Mouse (Mus musculus): ENCODE results near the gene Ssh3. TPM values are rescaled to one million over a fixed set of nuclear protein-coding genes. Genes with fewer than 3 reads are reported as not detected.

The Ssh3 gene
- polyA plus RNA-seq, 1 experiment: 0.17 TPM

DNA sequence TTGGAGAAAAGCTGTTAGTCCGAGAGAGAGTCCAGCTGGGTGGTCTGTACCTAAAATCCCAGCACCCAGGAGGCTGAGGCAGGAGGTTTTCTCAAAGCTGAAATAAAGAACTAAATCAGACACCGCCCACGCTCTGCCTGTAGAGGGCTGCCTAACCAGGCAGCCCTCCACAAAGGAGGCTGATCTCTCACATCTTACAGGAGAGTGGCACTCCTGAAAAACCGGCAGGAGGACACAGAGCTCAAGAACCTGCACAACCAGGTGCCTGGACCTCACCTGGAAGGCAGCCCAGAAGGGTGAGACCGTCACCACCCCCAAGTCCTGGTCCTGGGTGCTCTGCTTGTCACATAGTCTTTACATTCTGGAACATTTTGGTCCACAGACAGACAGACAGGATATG is 28.9 kb upstream of the Ssh3 start:
- H3K4me2 ChIP-seq (ENCODE audit: low read depth): no peak overlapping the region

GRCm38 (mm10) chr19:4296611-4297010 is 27.6 kb upstream of the Ssh3 start:
- peaks cover 39% of the 10 kb centered on the region for H3K79me2 ChIP-seq (ENCODE audit: control insufficient read depth, insufficient read depth)
- peaks cover 9% of the 10 kb centered on the region for H3K36me3 ChIP-seq (ENCODE audit: control insufficient read depth, insufficient read depth)
- H3K4me3 ChIP-seq: no peak overlapping the region
- TF ChIP-seq TCF12 (IDR thresholded peaks at IDR 0.05; ENCODE audit: insufficient read depth, poor library complexity, severe bottlenecking) (no peak), TCF3 (IDR thresholded peaks at IDR 0.05; ENCODE audit: insufficient read length, low read depth) (no peak), POLR2AphosphoS2 (IDR thresholded peaks at IDR 0.05; ENCODE audit: insufficient read length, low read depth) (no peak), USF1 (IDR thresholded peaks at IDR 0.05; ENCODE audit: low read depth) (no peak), SRF (IDR thresholded peaks at IDR 0.05; ENCODE audit: control insufficient read depth, insufficient read length, low read depth) (no peak), REST (IDR thresholded peaks at IDR 0.05; ENCODE audit: insufficient read depth, insufficient read length) (no peak)
- H3K27me3 ChIP-seq (ENCODE audit: control insufficient read depth, insufficient read depth, insufficient read length): no peaks in the 10 kb centered on the region
- no peak overlapping the region for H3ac ChIP-seq (ENCODE audit: control insufficient read depth, insufficient read length)
- H3K4me2 ChIP-seq (ENCODE audit: low read depth): no peak overlapping the region

More for the DNA sequence above, 28.9 kb upstream of the Ssh3 start:
- H3K36me3 ChIP-seq (ENCODE audit: control insufficient read depth, insufficient read depth): no peaks in the 10 kb centered on the region
- no peak overlapping the region for H3K4me3 ChIP-seq
- no peaks in the 10 kb centered on the region for H3K27me3 ChIP-seq (ENCODE audit: control insufficient read depth, insufficient read depth, insufficient read length)
- H3K79me2 ChIP-seq (ENCODE audit: control insufficient read depth, insufficient read depth): peaks cover 52% of the 10 kb centered on the region
- no peak overlapping the region for H3ac ChIP-seq (ENCODE audit: control insufficient read depth, insufficient read length)
- TF ChIP-seq TCF3 (IDR thresholded peaks at IDR 0.05; ENCODE audit: insufficient read length, low read depth) (no peak), POLR2A (IDR thresholded peaks at IDR 0.05; ENCODE audit: insufficient read length, low read depth) (no peak), TCF12 (IDR thresholded peaks at IDR 0.05; ENCODE audit: insufficient read depth, poor library complexity, severe bottlenecking) (no peak), POLR2AphosphoS2 (IDR thresholded peaks at IDR 0.05; ENCODE audit: insufficient read length, low read depth) (no peak), SRF (IDR thresholded peaks at IDR 0.05; ENCODE audit: control insufficient read depth, insufficient read length, low read depth) (no peak), E2F4 (IDR thresholded peaks at IDR 0.05; ENCODE audit: insufficient read depth) (no peak), MYOD1 (IDR thresholded peaks at IDR 0.05; ENCODE audit: control insufficient read depth in 1 of 3, insufficient read length in 2 of 3, low read depth in 2 of 3) (no peak)

DNA sequence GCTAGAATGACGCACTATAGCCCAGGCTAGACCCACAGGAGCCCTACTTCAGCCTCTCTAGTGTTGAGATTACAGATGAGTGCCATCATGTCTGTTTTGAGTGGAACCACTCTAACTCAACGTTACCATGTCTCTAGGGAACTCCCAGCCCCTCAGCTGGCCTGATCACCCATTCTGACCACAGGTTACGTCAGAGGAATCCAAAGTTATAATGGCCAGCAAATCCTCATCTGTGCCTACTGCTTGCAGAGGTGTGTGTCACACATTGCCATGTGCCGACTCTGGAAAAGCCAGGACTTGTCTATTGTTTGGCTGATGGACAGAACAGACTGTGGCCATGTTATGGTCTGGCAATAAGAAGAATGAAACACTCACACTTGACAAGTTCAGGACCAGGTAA is 26.4 kb upstream of the Ssh3 start:
- H3K36me3 ChIP-seq (ENCODE audit: control insufficient read depth, insufficient read depth): peaks cover 12% of the 10 kb centered on the region
- TF ChIP-seq REST (IDR thresholded peaks at IDR 0.05; ENCODE audit: insufficient read depth, insufficient read length) (no peak), CEBPB (IDR thresholded peaks at IDR 0.05; ENCODE audit: insufficient read depth, poor library complexity, severe bottlenecking) (no peak), SRF (IDR thresholded peaks at IDR 0.05; ENCODE audit: control insufficient read depth, insufficient read length, low read depth) (no peak), MAX (IDR thresholded peaks at IDR 0.05; ENCODE audit: low read depth) (no peak), TCF3 (IDR thresholded peaks at IDR 0.05; ENCODE audit: insufficient read length, low read depth) (no peak), TCF12 (IDR thresholded peaks at IDR 0.05; ENCODE audit: insufficient read depth, poor library complexity, severe bottlenecking) (no peak), MYOG (IDR thresholded peaks at IDR 0.05; ENCODE audit: control insufficient read depth in 1 of 3, insufficient read depth in 1 of 3, insufficient read length in 2 of 3, low read depth in 2 of 3) (no peak), E2F4 (IDR thresholded peaks at IDR 0.05; ENCODE audit: insufficient read depth) (no peak), MYOD1 (IDR thresholded peaks at IDR 0.05; ENCODE audit: control insufficient read depth in 1 of 3, insufficient read length in 2 of 3, low read depth in 2 of 3) (no peak), USF1 (IDR thresholded peaks at IDR 0.05; ENCODE audit: low read depth) (no peak), POLR2AphosphoS2 (IDR thresholded peaks at IDR 0.05; ENCODE audit: insufficient read length, low read depth) (no peak)
- H3K4me2 ChIP-seq (ENCODE audit: low read depth): no peak overlapping the region
- no peak overlapping the region for H3K4me3 ChIP-seq
- H3K27me3 ChIP-seq (ENCODE audit: control insufficient read depth, insufficient read depth, insufficient read length): no peaks in the 10 kb centered on the region
- no peak overlapping the region for H3ac ChIP-seq (ENCODE audit: control insufficient read depth, insufficient read length)
- H3K79me2 ChIP-seq (ENCODE audit: control insufficient read depth, insufficient read depth): peaks cover 30% of the 10 kb centered on the region

GRCm38 (mm10) chr19:4294381-4295097 is 25.6 kb upstream of the Ssh3 start:
- no peaks in the 10 kb centered on the region for H3K27me3 ChIP-seq (ENCODE audit: control insufficient read depth, insufficient read depth, insufficient read length)
- peaks cover 30% of the 10 kb centered on the region for H3K79me2 ChIP-seq (ENCODE audit: control insufficient read depth, insufficient read depth)
- no peak for TF ChIP-seq MYOG (IDR thresholded peaks at IDR 0.05; ENCODE audit: control insufficient read depth in 1 of 3, insufficient read depth in 1 of 3, insufficient read length in 2 of 3, low read depth in 2 of 3)
- TF ChIP-seq CEBPB (IDR thresholded peaks at IDR 0.05; ENCODE audit: insufficient read depth, poor library complexity, severe bottlenecking): no peak
- no peak for TF ChIP-seq POLR2AphosphoS2 (IDR thresholded peaks at IDR 0.05; ENCODE audit: insufficient read length, low read depth)
- TF ChIP-seq E2F4 (IDR thresholded peaks at IDR 0.05; ENCODE audit: insufficient read depth): no peak
- TF ChIP-seq TCF3 (IDR thresholded peaks at IDR 0.05; ENCODE audit: insufficient read length, low read depth): no peak
- TF ChIP-seq SRF (IDR thresholded peaks at IDR 0.05; ENCODE audit: control insufficient read depth, insufficient read length, low read depth): no peak
- no peak for TF ChIP-seq MYOD1 (IDR thresholded peaks at IDR 0.05; ENCODE audit: control insufficient read depth in 1 of 3, insufficient read length in 2 of 3, low read depth in 2 of 3)
- TF ChIP-seq REST (IDR thresholded peaks at IDR 0.05; ENCODE audit: insufficient read depth, insufficient read length): no peak
- no peak for TF ChIP-seq POLR2A (IDR thresholded peaks at IDR 0.05; ENCODE audit: insufficient read length, low read depth)
- no peak for TF ChIP-seq TCF12 (IDR thresholded peaks at IDR 0.05; ENCODE audit: insufficient read depth, poor library complexity, severe bottlenecking)
- TF ChIP-seq MAX (IDR thresholded peaks at IDR 0.05; ENCODE audit: low read depth): no peak
- TF ChIP-seq USF1 (IDR thresholded peaks at IDR 0.05; ENCODE audit: low read depth): no peak
- H3K4me2 ChIP-seq (ENCODE audit: low read depth): no peak overlapping the region
- no peak overlapping the region for H3K4me3 ChIP-seq
- peaks cover 12% of the 10 kb centered on the region for H3K36me3 ChIP-seq (ENCODE audit: control insufficient read depth, insufficient read depth)
- H3ac ChIP-seq (ENCODE audit: control insufficient read depth, insufficient read length): no peak overlapping the region

- Histone ChIP-seq H3K36me3 (ENCODE audit: control insufficient read depth, insufficient read depth) (peaks cover 20% of the 10 kb centered on the region), H3K27me3 (ENCODE audit: control insufficient read depth, insufficient read depth, insufficient read length) (no peaks in the 10 kb centered on the region), H3K79me2 (ENCODE audit: control insufficient read depth, insufficient read depth) (peaks cover 9% of the 10 kb centered on the region), H3ac (ENCODE audit: control insufficient read depth, insufficient read length) (no peak overlapping the region), H3K4me3 (no peak overlapping the region), H3K4me2 (ENCODE audit: low read depth) (no peak overlapping the region)
- TF ChIP-seq E2F4 (IDR thresholded peaks at IDR 0.05; ENCODE audit: insufficient read depth) (no peak), TCF12 (IDR thresholded peaks at IDR 0.05; ENCODE audit: insufficient read depth, poor library complexity, severe bottlenecking) (no peak), CEBPB (IDR thresholded peaks at IDR 0.05; ENCODE audit: insufficient read depth, poor library complexity, severe bottlenecking) (no peak), MAX (IDR thresholded peaks at IDR 0.05; ENCODE audit: low read depth) (no peak), MYOG (IDR thresholded peaks at IDR 0.05; ENCODE audit: control insufficient read depth in 1 of 3, insufficient read depth in 1 of 3, insufficient read length in 2 of 3, low read depth in 2 of 3) (no peak), TCF3 (IDR thresholded peaks at IDR 0.05; ENCODE audit: insufficient read length, low read depth) (no peak), REST (IDR thresholded peaks at IDR 0.05; ENCODE audit: insufficient read depth, insufficient read length) (no peak), POLR2AphosphoS2 (IDR thresholded peaks at IDR 0.05; ENCODE audit: insufficient read length, low read depth) (no peak), MYOD1 (IDR thresholded peaks at IDR 0.05; ENCODE audit: control insufficient read depth in 1 of 3, insufficient read length in 2 of 3, low read depth in 2 of 3) (no peak), POLR2A (IDR thresholded peaks at IDR 0.05; ENCODE audit: insufficient read length, low read depth) (no peak)
Observed at GRCm38 (mm10) chr19:4291161-4291560, 22.2 kb upstream of the Ssh3 start.

Measured in myocyte (in vitro differentiated cells).